Mouse (Mus musculus) liver, embryonic 16.5 days (tissue): ENCODE measurements at regions not wholly inside any gene's neighbourhood (a gene's known extent, or its start where the extent isn't known, plus 50 kb on each side); places are given as distances from the start of the nearest gene placed in this dataset.

Source experiments
- ATAC-seq: fragments of 200-750 bp; cut with Nextera tagmentation; 2 replicates; pipeline ENCODE4 v1.8.0; 2017; ENCODE audit warnings: low read depth, mild to moderate bottlenecking, moderate number of reproducible peaks, moderate library complexity
- H3K27ac ChIP-seq: fragments of 300-500 bp; sonication (generic); 2 replicates; pipeline ENCODE4 v1.5.1; 2014; ENCODE audit warnings: mild to moderate bottlenecking, low read length
- H3K27me3 ChIP-seq: fragments of 300-500 bp; sonication (generic); 2 replicates; pipeline ENCODE4 v1.6.1; 2014; ENCODE audit warnings: low read depth, low read length, mixed read lengths; ENCODE audit not compliant: control insufficient read depth, insufficient read depth
- H3K36me3 ChIP-seq: fragments of 300-500 bp; sonication (generic); 2 replicates; pipeline ENCODE4 v1.6.1; 2014; ENCODE audit warnings: mild to moderate bottlenecking; ENCODE audit not compliant: control insufficient read depth, insufficient read depth
- H3K4me1 ChIP-seq: fragments of 300-500 bp; sonication (generic); 2 replicates; pipeline ENCODE4 v1.6.1; 2014; ENCODE audit warnings: low read depth, low read length, mixed read lengths; ENCODE audit not compliant: control insufficient read depth
- H3K4me2 ChIP-seq: fragments of 300-500 bp; sonication (generic); 2 replicates; pipeline ENCODE4 v1.6.1; 2014; ENCODE audit warnings: low read depth, low read length, mixed read lengths
- H3K4me3 ChIP-seq: fragments of 300-500 bp; sonication (generic); 2 replicates; pipeline ENCODE4 v1.5.1; 2014; ENCODE audit warnings: low read depth, mild to moderate bottlenecking, low read length
- H3K9ac ChIP-seq: fragments of 300-500 bp; sonication (generic); 2 replicates; pipeline ENCODE4 v1.6.1; 2014; ENCODE audit warnings: low read depth, low read length
- H3K9me3 ChIP-seq: fragments of 300-500 bp; sonication (generic); replicated peaks from 2 replicates; pipeline ENCODE4 v1.6.1; 2016; ENCODE audit warnings: low read length; ENCODE audit not compliant: control insufficient read depth
- WGBS: fragments of 180-500 bp; shearing (Covaris S2); extraction: QIAGEN DNeasy Blood & Tissue Kit; methylation state at CpG from one replicate; pipeline ENCODE4 v1.1.7; 2014; ENCODE audit not compliant: insufficient replicate concordance; 5-methylcytosine and 5-hydroxymethylcytosine counted together

DNA sequence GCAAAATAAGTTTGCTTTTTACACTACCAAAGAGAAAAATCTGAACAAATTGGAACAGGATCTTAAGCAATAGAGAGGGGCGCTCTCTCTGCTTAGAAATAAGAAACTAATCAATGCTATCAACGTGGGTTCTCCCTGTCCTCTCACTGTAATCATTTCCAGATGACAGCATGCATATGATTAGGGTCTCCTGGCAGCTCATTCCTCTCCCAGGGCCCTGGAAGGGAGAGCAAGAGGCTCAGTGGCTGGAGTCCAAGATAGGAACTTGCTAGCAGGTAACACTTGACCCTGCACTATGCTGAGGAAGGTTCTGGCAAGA is 146.5 kb upstream of the Jarid2 start:
- no peaks in the 10 kb centered on the region; the same call in 1 of the 2 replicates for H3K27me3 ChIP-seq
- no peaks in the 10 kb centered on the region for H3K36me3 ChIP-seq
- H3K4me2 ChIP-seq, result no peak overlapping the region
- H3K9ac ChIP-seq, result no peak overlapping the region
- ATAC-seq, result no peak
- 29% methylated on average over 2 of the region's 2 CpGs for WGBS
- H3K9me3 ChIP-seq, result no peaks in the 10 kb centered on the region
- H3K4me1 ChIP-seq, result peaks cover 4% of the 10 kb centered on the region
- H3K27ac ChIP-seq, result no peak overlapping the region
- H3K4me3 ChIP-seq, result no peak overlapping the region

DNA sequence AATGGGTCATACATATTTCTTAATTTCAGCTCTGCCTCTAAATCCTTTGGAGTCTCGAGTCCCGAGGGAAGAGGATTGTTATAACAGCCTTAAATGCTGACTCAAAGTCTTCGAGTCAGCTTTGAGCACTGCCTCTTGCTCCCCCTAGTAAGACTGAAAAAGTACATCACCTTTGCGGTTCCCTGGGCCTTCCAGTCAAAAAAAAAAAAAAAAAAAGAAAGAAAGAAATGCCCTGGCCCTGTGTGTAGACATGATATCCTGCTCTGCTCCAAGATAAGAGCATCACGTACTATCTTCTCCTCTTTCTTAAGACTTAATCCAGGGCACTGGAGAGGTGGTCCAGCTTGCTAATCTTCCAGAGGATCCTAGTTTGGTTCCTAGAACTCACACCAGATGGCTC is 145.7 kb upstream of the Jarid2 start:
- H3K36me3 ChIP-seq, result no peaks in the 10 kb centered on the region
- 40% methylated on average over 5 of the region's 5 CpGs for WGBS
- no peaks in the 10 kb centered on the region; the same call in 1 of the 2 replicates for H3K27me3 ChIP-seq
- no peak overlapping the region for H3K4me2 ChIP-seq
- H3K27ac ChIP-seq, result no peak overlapping the region
- H3K4me3 ChIP-seq, result no peak overlapping the region
- peaks cover 4% of the 10 kb centered on the region for H3K4me1 ChIP-seq
- no peak overlapping the region for H3K9ac ChIP-seq
- no peak for ATAC-seq
- H3K9me3 ChIP-seq, result no peaks in the 10 kb centered on the region

DNA sequence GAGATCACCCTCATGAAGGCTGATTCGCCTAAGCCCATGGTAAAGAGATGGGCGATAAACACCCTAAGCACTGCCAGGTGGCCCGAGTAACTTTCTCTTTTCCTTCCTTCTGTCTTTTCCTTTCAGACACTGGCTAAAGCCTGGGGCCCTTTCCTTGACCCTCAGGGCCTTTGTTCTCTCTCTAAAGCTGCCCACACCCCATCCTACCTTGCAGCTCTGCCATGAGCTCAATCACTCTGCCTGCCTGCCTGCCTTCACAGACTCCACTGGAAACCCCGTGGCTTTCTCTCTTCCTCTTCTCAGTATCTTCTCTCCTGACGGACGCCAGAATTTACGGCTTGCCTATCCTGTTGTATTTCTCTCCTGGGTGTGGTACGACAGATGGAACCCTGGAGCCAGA is 145.1 kb upstream of the Jarid2 start:
- Histone ChIP-seq H3K27me3 (no peaks in the 10 kb centered on the region; the same call in 1 of the 2 replicates), H3K36me3 (no peaks in the 10 kb centered on the region), H3K4me1 (peaks cover 4% of the 10 kb centered on the region), H3K27ac (no peak overlapping the region), H3K4me2 (no peak overlapping the region), H3K4me3 (no peak overlapping the region), H3K9ac (no peak overlapping the region), H3K9me3 (no peaks in the 10 kb centered on the region)
- ATAC-seq, result no peak
- 25% methylated on average over 8 of the region's 8 CpGs for WGBS

DNA sequence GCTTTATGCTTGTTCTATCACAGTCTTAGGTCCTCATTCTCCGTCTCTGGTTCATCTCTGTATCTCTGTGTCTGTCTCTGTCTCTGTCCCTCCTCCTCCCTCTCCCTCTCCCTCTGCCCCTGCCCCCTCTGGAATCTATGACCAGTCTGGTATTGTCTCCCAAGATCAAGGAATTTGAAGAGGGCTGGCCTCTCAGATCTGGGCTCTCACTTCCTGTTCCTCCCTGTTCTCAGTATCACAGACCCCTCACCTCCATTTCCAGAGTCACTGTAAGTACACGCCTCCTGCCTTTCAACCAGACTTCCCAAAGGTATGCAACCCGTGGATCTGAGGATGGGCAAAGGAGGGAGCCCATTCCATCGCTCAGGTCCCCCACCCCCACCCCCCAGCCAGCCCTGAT is 144.7 kb upstream of the Jarid2 start:
- peaks cover 4% of the 10 kb centered on the region for H3K4me1 ChIP-seq
- no peak for ATAC-seq
- WGBS, result 36% methylated on average over 4 of the region's 4 CpGs

DNA sequence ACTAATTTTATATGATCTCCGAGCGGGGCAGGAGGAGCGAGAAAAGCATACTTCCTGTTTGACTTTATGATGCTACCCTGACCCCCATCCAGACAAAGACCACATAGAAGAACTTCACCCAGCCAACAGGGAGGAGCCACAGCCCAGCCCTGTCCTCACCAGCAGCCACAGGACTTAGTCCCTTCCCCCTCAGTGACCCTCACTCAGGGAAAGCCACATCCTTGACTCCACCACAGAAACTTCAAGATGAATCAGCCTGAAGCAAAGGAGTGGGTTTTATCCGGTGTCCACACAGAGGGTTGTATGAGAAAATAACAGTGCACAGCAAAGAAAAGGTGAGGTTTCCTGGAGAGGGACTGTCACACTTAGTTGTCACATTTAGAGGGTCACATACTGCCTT is 141.4 kb upstream of the Jarid2 start:
- Histone ChIP-seq H3K4me3 (no peak overlapping the region), H3K9me3 (no peaks in the 10 kb centered on the region), H3K4me1 (no peaks in the 10 kb centered on the region; the same call in 1 of the 2 replicates), H3K27me3 (no peaks in the 10 kb centered on the region), H3K36me3 (no peaks in the 10 kb centered on the region), H3K27ac (no peak overlapping the region), H3K9ac (no peak overlapping the region), H3K4me2 (no peak overlapping the region)
- 17% methylated on average over 4 of the region's 4 CpGs for WGBS
- ATAC-seq, result no peak

More for the DNA sequence above, 144.7 kb upstream of the Jarid2 start:
- Histone ChIP-seq H3K9me3 (no peaks in the 10 kb centered on the region), H3K4me2 (no peak overlapping the region), H3K27ac (no peak overlapping the region), H3K9ac (no peak overlapping the region), H3K27me3 (no peaks in the 10 kb centered on the region; the same call in 1 of the 2 replicates), H3K36me3 (no peaks in the 10 kb centered on the region), H3K4me3 (no peak overlapping the region)

DNA sequence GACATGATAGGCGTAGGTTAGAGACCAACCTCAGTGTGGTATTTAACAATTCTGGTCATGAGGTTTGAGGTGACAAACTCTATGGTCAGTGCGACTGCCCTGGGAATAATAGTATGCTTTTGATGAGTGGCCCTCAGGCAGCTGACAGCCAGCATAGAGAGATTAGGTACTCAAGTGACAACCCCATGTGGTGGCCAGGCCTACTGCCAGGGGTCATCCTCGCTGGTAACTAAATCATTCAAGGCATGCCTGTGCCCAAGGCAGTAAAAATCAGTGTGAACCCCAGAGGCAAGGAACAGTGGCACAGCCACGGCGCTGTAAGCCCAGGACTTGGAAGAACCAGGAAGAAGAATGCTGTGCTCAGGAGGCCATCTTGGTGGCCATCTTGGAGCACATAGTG is 134.6 kb upstream of the Jarid2 start:
- Histone ChIP-seq H3K9me3 (no peaks in the 10 kb centered on the region), H3K4me1 (no peaks in the 10 kb centered on the region), H3K27me3 (no peaks in the 10 kb centered on the region), H3K36me3 (no peaks in the 10 kb centered on the region), H3K4me3 (no peak overlapping the region), H3K27ac (no peak overlapping the region), H3K9ac (no peak overlapping the region), H3K4me2 (no peak overlapping the region)
- 76% methylated on average over 5 of the region's 5 CpGs for WGBS
- ATAC-seq, result no peak

DNA sequence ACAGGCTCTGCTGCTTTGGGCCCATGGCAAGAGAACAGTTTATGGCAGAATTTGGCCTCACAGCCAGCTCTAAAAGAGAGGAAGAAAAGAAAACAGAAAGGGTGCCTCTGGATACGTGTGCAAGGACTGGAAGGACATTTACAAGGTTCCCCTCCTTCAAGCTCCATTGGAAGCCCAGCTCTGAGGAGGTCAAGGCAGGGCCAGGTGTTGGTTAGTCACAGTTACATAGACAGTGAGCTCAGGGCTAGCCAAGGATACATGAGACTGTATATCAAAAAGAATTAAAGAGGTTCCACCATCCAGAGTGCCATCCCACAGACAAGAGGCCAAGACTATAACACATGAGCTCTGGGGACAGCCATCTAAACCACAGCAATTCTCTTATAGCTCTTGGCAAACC is 131.6 kb upstream of the Jarid2 start:
- no peak for ATAC-seq
- H3K9ac ChIP-seq, result no peak overlapping the region
- no peaks in the 10 kb centered on the region for H3K27me3 ChIP-seq
- no peak overlapping the region for H3K4me3 ChIP-seq
- H3K36me3 ChIP-seq, result no peaks in the 10 kb centered on the region
- 46% methylated on average over 1 of the region's 1 CpGs for WGBS
- no peaks in the 10 kb centered on the region for H3K4me1 ChIP-seq
- no peaks in the 10 kb centered on the region for H3K9me3 ChIP-seq
- H3K4me2 ChIP-seq, result no peak overlapping the region
- H3K27ac ChIP-seq, result no peak overlapping the region

DNA sequence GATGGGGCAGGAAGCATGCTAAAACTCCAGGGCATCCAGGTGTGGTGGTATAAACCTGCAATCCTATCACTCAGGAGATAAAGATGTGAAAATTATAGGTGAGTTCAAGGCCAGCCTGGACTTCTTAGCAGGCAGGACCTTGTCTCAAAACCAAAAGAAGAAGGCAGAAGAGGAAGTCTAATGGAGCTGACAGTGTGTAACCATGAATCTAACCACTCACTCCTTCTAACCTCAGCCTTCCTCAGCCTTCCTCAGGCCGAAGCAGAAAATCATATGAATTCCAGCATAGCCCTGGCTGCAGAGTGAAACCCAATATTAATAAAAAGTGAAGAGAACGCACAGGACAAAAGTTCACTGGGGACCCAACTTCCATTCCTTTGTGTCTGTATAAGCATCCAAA is 128.2 kb upstream of the Jarid2 start:
- Histone ChIP-seq H3K4me3 (no peak overlapping the region), H3K9ac (no peak overlapping the region), H3K9me3 (no peaks in the 10 kb centered on the region), H3K4me2 (no peak overlapping the region), H3K4me1 (no peaks in the 10 kb centered on the region), H3K36me3 (no peaks in the 10 kb centered on the region), H3K27me3 (no peaks in the 10 kb centered on the region), H3K27ac (no peak overlapping the region)
- WGBS, result 39% methylated on average over 2 of the region's 2 CpGs
- ATAC-seq, result no peak

DNA sequence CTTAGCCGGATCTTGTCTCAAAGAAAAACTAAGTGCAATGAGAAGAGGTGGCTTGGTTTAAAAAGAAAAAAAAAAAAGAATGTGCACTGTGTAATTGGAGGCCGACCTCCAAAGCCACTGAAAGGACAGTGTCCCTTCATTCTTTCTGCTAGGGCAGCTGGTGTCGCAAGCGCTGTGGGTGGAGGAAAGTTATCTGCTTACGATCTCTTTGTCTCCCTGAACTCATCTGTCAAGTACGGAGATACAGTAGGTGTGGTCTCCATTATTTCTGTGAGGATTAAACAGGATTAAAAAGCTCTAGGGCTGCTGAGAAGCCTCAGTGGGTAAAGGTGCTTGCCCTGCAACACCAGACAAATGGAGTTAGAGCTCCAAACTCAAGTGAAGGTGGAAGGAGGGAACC is 126.6 kb upstream of the Jarid2 start:
- no peaks in the 10 kb centered on the region for H3K4me1 ChIP-seq
- H3K4me3 ChIP-seq, result no peak overlapping the region

More for the DNA sequence above, 126.6 kb upstream of the Jarid2 start:
- H3K27ac ChIP-seq, result no peak overlapping the region
- H3K27me3 ChIP-seq, result no peaks in the 10 kb centered on the region
- H3K36me3 ChIP-seq, result no peaks in the 10 kb centered on the region
- WGBS, result 38% methylated on average over 6 of the region's 6 CpGs
- ATAC-seq, result no peak
- H3K4me2 ChIP-seq, result no peak overlapping the region
- no peak overlapping the region for H3K9ac ChIP-seq
- H3K9me3 ChIP-seq, result no peaks in the 10 kb centered on the region
